In genomic region chr9:8900203-8901012, GRCm38 (mm10) we compare ENCODE assay signal across 8 mouse cellular contexts. TPM values are rescaled to one million over a fixed set of nuclear protein-coding genes. Genes with fewer than 3 reads are reported as not detected.
DNase-seq lines count a peak whose midpoint lies in the region; ATAC-seq and TF ChIP-seq lines count a peak whose summit lies in the region.

No protein-coding gene starts in this region.

- no peak overlapping the region for H3K27ac ChIP-seq in heart, embryonic 14.5 days (replicated peaks in 1 of 2; ENCODE audit: control insufficient read depth in 1 of 2, insufficient read depth in 1 of 2, low read depth in 2 of 2, low read length in 2 of 2)
- H3K27ac ChIP-seq in heart, postnatal 0 days (ENCODE audit: low read depth) = no peak overlapping the region
- H3K27ac ChIP-seq in lung, embryonic 14.5 days (ENCODE audit: low read depth) = no peak overlapping the region
- H3K27ac ChIP-seq in olfactory bulb, adult 2 months (ENCODE audit: insufficient read depth, low read depth, low read length) = no peak overlapping the region

- no peak for TF ChIP-seq POLR2A in olfactory bulb, adult 2 months (IDR thresholded peaks at IDR 0.05; ENCODE audit: insufficient read depth, low read depth, low read length)

- 0 out of 2 replicates have a peak overlapping the region, but pooled peaks have one; percentile 2 for H3K9ac ChIP-seq in heart, embryonic 14.5 days (ENCODE audit: low read length)
- H3K9ac ChIP-seq in heart, postnatal 0 days (replicated peaks; ENCODE audit: low read depth, low read length) = no peak overlapping the region
- H3K9ac ChIP-seq in lung, embryonic 14.5 days = peak overlapping the region; percentile 3; the same call in 1 of the 2 replicates

- H3K4me1 ChIP-seq in heart, embryonic 14.5 days (ENCODE audit: control insufficient read depth in 2 of 2, insufficient read depth in 2 of 2, low read length in 2 of 2) = peaks cover 4 to 21% of the 10 kb centered on the region in 2 experiments; a peak in 2 of 4 replicates
- peaks cover 12% of the 10 kb centered on the region; the same call in 1 of the 2 replicates for H3K4me1 ChIP-seq in heart, postnatal 0 days (ENCODE audit: control insufficient read depth, insufficient read depth)
- no peaks in the 10 kb centered on the region for H3K4me1 ChIP-seq in lung, embryonic 14.5 days (ENCODE audit: insufficient read depth)
- peaks cover 13% of the 10 kb centered on the region for H3K4me1 ChIP-seq in olfactory bulb, adult 2 months (ENCODE audit: control insufficient read depth, insufficient read depth, low read length)

- peak overlapping the region; percentile 51 to 52 for H3K4me3 ChIP-seq in heart, embryonic 14.5 days (ENCODE audit: control insufficient read depth in 1 of 2, insufficient read depth in 1 of 2, low read depth in 1 of 2, low read length in 2 of 2)
- peak overlapping the region; percentile 41 for H3K4me3 ChIP-seq in heart, postnatal 0 days (ENCODE audit: low read depth, low read length)
- peak overlapping the region; percentile 50 for H3K4me3 ChIP-seq in lung, embryonic 14.5 days (ENCODE audit: low read depth, low read length)
- peak overlapping the region; percentile 76 for H3K4me3 ChIP-seq in olfactory bulb, adult 2 months (ENCODE audit: insufficient read depth, low read depth, low read length)

- H3K27me3 ChIP-seq in heart, embryonic 14.5 days (ENCODE audit: control insufficient read depth, insufficient read depth, low read length) = peaks cover 54% of the 10 kb centered on the region
- peaks cover 56% of the 10 kb centered on the region for H3K27me3 ChIP-seq in heart, postnatal 0 days (ENCODE audit: control insufficient read depth, insufficient read depth, low read length)
- H3K27me3 ChIP-seq in lung, embryonic 14.5 days (ENCODE audit: insufficient read depth, low read length) = peaks cover 43% of the 10 kb centered on the region

- no peaks in the 10 kb centered on the region for H3K9me3 ChIP-seq in heart, embryonic 14.5 days (ENCODE audit: control insufficient read depth, low read length)
- no peaks in the 10 kb centered on the region for H3K9me3 ChIP-seq in heart, postnatal 0 days (replicated peaks; ENCODE audit: control insufficient read depth, low read length)
- no peaks in the 10 kb centered on the region for H3K9me3 ChIP-seq in lung, embryonic 14.5 days (ENCODE audit: low read depth, low read length)

- 0 out of 2 replicates have a peak, but pooled peaks have one; percentile 28 for ATAC-seq in heart, embryonic 14.5 days (ENCODE audit: insufficient number of reproducible peaks, insufficient read depth, low FRiP score, low read depth)
- no peak for ATAC-seq in heart, postnatal 0 days (ENCODE audit: insufficient read depth, low read depth)
- ATAC-seq in lung, embryonic 14.5 days (ENCODE audit: insufficient read depth) = peak; percentile 61

- no peak for TF ChIP-seq EP300 in heart, postnatal 0 days (IDR thresholded peaks at IDR 0.05; ENCODE audit: low read depth)

- under 1% methylated on average over 41 of the region's 41 CpGs for whole genome bisulfite sequencing in heart, embryonic 14.5 days
- under 1% methylated on average over 38 of the region's 41 CpGs for WGBS in heart, postnatal 0 days
- under 1% methylated on average over 41 of the region's 41 CpGs for WGBS in lung, embryonic 14.5 days
- 1% methylated on average over 41 of the region's 41 CpGs for WGBS in olfactory bulb, adult 2 months

- no peaks in the 10 kb centered on the region for H3K36me3 ChIP-seq in heart, embryonic 14.5 days (ENCODE audit: control insufficient read depth, insufficient read depth, low read length)
- H3K36me3 ChIP-seq in heart, postnatal 0 days (replicated peaks; ENCODE audit: control insufficient read depth, insufficient read depth, low read length) = no peaks in the 10 kb centered on the region
- H3K36me3 ChIP-seq in lung, embryonic 14.5 days (ENCODE audit: insufficient read depth) = no peaks in the 10 kb centered on the region

- no peak for TF ChIP-seq CTCF in heart, postnatal 0 days (IDR thresholded peaks at IDR 0.05; ENCODE audit: low read depth)
- no peak for TF ChIP-seq CTCF in lung, embryonic 14.5 days (IDR thresholded peaks at IDR 0.05; ENCODE audit: low read depth)
- no peak for TF ChIP-seq CTCF in olfactory bulb, adult 2 months (IDR thresholded peaks at IDR 0.05; ENCODE audit: insufficient read depth, low read depth, low read length)

- peak overlapping the region; percentile 92 for H3K4me2 ChIP-seq in heart, embryonic 14.5 days (ENCODE audit: low read length)
- peak overlapping the region; percentile 60 for H3K4me2 ChIP-seq in heart, postnatal 0 days (ENCODE audit: low read depth, low read length)
- peak overlapping the region; percentile 87 for H3K4me2 ChIP-seq in lung, embryonic 14.5 days

- no peak for DNase-seq in heart, adult 8-10 months (ENCODE audit: low spot score)
- peak; percentile 32 to 46 for DNase-seq in cerebellum, postnatal 14 days
- no peak for DNase-seq in heart, postnatal 0 days (ENCODE audit: low spot score)
- DNase-seq in kidney, postnatal 36 days = peak; percentile 49 to 50
- DNase-seq in lung, embryonic 14.5 days = peak; percentile 37
- DNase-seq in natural killer cell, adult 2 months (ENCODE audit: low spot score in 2 of 2) = no peak

RNA-seq across cellular contexts. Expression of gene Pgr, which starts 0.8 kb away (rescaled TPM):
- 0.04 and 0.09 TPM in 2 replicates for polyA plus RNA-seq in heart, embryonic 14.5 days (2014; fragmentation: Nextera tagmentation; extraction: Ambion mirVana)
- total RNA-seq in heart, adult 8-10 months (2022) = under 1 TPM in 2 of 4 experiments, not detected in 2; 0.05 to 0.14 TPM
- total RNA-seq in heart, postnatal 0 days (2014; rRNA removed; ENCODE audit: low replicate concordance) = not detected in 2 replicates
- polyA plus RNA-seq in heart, postnatal 0 days (2015; fragmentation: Nextera tagmentation; extraction: Ambion mirVana) = 0.01 and 0.04 TPM in 2 replicates
- polyA plus RNA-seq in lung, embryonic 14.5 days (2014; fragmentation: Nextera tagmentation; extraction: Ambion mirVana) = 0.31 and 0.47 TPM in 2 replicates
- not detected in 2 replicates for polyA plus RNA-seq in olfactory bulb, adult 2 months (2012; ENCODE audit: insufficient read depth, insufficient read length, low replicate concordance, missing spikeins)

Comparison
In these comparisons a context has a peak if more than half of its experiments do, and no peak if none do; other contexts are left out.
1. DNase-seq: peak in cerebellum, postnatal 14 days (2 of 2), kidney, postnatal 36 days (2 of 2) and lung, embryonic 14.5 days (single experiment); none in heart, adult 8-10 months (single experiment), heart, postnatal 0 days (single experiment) and natural killer cell, adult 2 months (0 of 2).
2. Peak in every context shown above with its lines, with median percentiles within 50 percentile points of each other: H3K4me2 ChIP-seq and H3K4me3 ChIP-seq.